Mouse (Mus musculus) liver, embryonic 13.5 days (tissue): ENCODE measurements around the gene Med12l. TPM values are rescaled to one million over a fixed set of nuclear protein-coding genes. Genes with fewer than 3 reads are reported as not detected.

ENCODE experiments used
- ATAC-seq: fragments of 200-750 bp; cut with Nextera tagmentation; 2 replicates; pipeline ENCODE4 v1.8.0; 2017; ENCODE audit warnings: low read depth, mild to moderate bottlenecking, moderate number of reproducible peaks, moderate library complexity
- DNase-seq: peaks from one replicate; pipeline ENCODE4 v3.0.0; 2022
- H3K27ac ChIP-seq: fragments of 300-500 bp; sonication (generic); 2 replicates; pipeline ENCODE4 v1.5.1; 2015; ENCODE audit warnings: moderate library complexity, mild to moderate bottlenecking, inconsistent platforms
- H3K27me3 ChIP-seq: fragments of 300-500 bp; sonication (generic); 2 replicates; pipeline ENCODE4 v1.6.1; 2015; ENCODE audit warnings: mild to moderate bottlenecking, inconsistent platforms
- H3K36me3 ChIP-seq: fragments of 300-500 bp; sonication (generic); 2 replicates; pipeline ENCODE4 v1.6.1; 2015; ENCODE audit warnings: mild to moderate bottlenecking, inconsistent platforms
- H3K4me1 ChIP-seq: fragments of 300-500 bp; sonication (generic); replicated peaks from 2 replicates; pipeline ENCODE4 v1.6.1; 2015; ENCODE audit warnings: inconsistent platforms
- H3K4me2 ChIP-seq: fragments of 300-500 bp; sonication (generic); 2 replicates; pipeline ENCODE4 v1.6.1; 2015; ENCODE audit warnings: inconsistent platforms, mild to moderate bottlenecking, moderate library complexity
- H3K4me3 ChIP-seq: fragments of 300-500 bp; sonication (generic); replicated peaks from 2 replicates; pipeline ENCODE4 v1.5.1; 2015; ENCODE audit warnings: mild to moderate bottlenecking, inconsistent platforms
- H3K9ac ChIP-seq: fragments of 300-500 bp; sonication (generic); 2 replicates; pipeline ENCODE4 v1.6.1; 2015; ENCODE audit warnings: mild to moderate bottlenecking, inconsistent platforms
- H3K9me3 ChIP-seq: fragments of 300-500 bp; sonication (generic); replicated peaks from 2 replicates; pipeline ENCODE4 v1.6.1; 2016; ENCODE audit warnings: inconsistent platforms
- WGBS: fragments of 180-500 bp; shearing (Covaris S2); methylation state at CpG from one replicate; pipeline ENCODE4 v1.1.7; 2015; ENCODE audit not compliant: insufficient replicate concordance; 5-methylcytosine and 5-hydroxymethylcytosine counted together
- polyA plus RNA-seq: library from polyadenylated mRNA; unstranded; fragments of >200 nt; fragmentation: Nextera tagmentation; extraction: Ambion mirVana; gene quantifications from 2 replicates; pipeline ENCODE4 v1.2.1, GENCODE M21; 2015

Med12l gene
- polyA plus RNA-seq, 1 experiment from 2014 or later = 0.69 TPM

GRCm38 (mm10) chr3:59260745-59261144, 255.1 kb downstream of the Med12l start:
- H3K4me3 ChIP-seq = no peak overlapping the region
- no peak for ATAC-seq
- H3K27me3 ChIP-seq = no peaks in the 10 kb centered on the region
- WGBS = 34% methylated on average over 5 of the region's 5 CpGs
- H3K9ac ChIP-seq = no peak overlapping the region
- H3K4me2 ChIP-seq = no peak overlapping the region
- H3K27ac ChIP-seq = no peak overlapping the region
- no peaks in the 10 kb centered on the region for H3K36me3 ChIP-seq
- H3K4me1 ChIP-seq = no peaks in the 10 kb centered on the region
- H3K9me3 ChIP-seq = no peaks in the 10 kb centered on the region
- DNase-seq = no peak

DNA sequence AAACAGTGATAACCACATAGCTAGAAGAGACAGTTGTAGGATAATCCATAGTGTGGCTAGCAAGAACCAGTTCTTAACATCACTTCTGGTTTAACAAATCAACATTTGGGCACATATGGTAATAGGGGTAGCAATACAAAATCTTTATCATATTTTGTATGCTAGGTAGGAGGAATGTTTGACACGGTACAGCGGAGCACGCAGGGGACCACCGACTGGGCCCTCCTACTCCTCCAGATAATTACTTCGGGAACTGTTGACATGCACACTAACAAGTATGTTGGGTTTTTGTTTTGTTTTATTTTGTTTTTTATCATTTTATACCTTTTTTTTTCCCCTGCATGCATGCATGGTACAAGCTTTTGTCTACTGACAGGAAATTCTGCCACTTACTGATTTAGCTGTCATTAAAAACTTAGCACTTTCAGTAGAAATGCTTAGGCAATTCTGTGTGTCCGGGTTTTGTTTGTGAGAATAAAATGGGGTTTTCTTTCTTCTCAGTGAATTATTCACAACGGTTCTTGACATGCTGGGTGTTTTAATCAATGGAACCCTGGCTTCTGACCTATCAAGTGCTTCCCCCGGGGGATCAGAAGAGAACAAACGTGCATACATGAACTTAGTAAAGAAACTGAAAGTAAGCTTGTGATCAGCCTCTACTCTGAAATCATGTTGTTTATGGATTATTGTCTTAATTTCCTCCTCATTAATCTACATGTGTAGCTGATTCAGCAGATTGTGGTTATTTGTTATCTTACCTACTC, 256.3 kb downstream of the Med12l start:
- H3K4me1 ChIP-seq = no peaks in the 10 kb centered on the region
- no peaks in the 10 kb centered on the region for H3K36me3 ChIP-seq
- no peak overlapping the region for H3K4me2 ChIP-seq
- H3K27ac ChIP-seq = no peak overlapping the region
- no peaks in the 10 kb centered on the region for H3K27me3 ChIP-seq
- no peak overlapping the region for H3K4me3 ChIP-seq
- ATAC-seq (no peak), DNase-seq (no peak)
- no peaks in the 10 kb centered on the region for H3K9me3 ChIP-seq
- H3K9ac ChIP-seq = no peak overlapping the region
- 75% methylated on average over 9 of the region's 9 CpGs for WGBS

DNA sequence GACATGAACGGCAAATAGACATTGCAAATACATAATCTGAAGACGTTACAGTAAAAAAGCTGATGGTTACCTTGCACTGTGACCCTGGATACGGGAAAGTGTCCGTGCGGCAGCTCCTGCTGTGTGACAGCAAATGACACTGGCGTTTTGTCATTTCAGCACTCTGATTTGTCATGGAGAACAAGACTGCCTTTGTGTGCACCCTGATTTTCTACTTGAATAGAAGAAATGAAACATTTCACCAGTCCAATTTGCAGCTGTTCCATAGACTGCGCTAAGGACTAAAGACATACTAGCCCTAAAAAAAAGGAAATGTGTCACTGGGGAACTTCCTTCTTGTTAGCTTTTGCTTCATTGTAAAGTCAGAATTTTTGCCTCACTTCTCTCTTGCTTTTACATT, 257.1 kb downstream of the Med12l start, which contains the start of gene P2ry12:
TSS of gene P2ry12 (minus strand) at position 168 of the 400 bp plus-strand sequence.
- H3K9me3 ChIP-seq = no peaks in the 10 kb centered on the region
- H3K4me2 ChIP-seq = no peak within 1 kb of the TSS
- DNase-seq (no peak), ATAC-seq (no peak)
- H3K9ac ChIP-seq = no peak within 1 kb of the TSS
- 72% methylated on average over 7 of the region's 7 CpGs for WGBS
- H3K36me3 ChIP-seq = no peaks in the 10 kb centered on the region
- no peak within 1 kb of the TSS for H3K4me3 ChIP-seq
- H3K27me3 ChIP-seq = no peaks in the 10 kb centered on the region
- H3K4me1 ChIP-seq = no peaks in the 10 kb centered on the region
- 0 out of 2 replicates have a peak within 1 kb of the TSS, but pooled peaks have one; percentile 29 for H3K27ac ChIP-seq

DNA sequence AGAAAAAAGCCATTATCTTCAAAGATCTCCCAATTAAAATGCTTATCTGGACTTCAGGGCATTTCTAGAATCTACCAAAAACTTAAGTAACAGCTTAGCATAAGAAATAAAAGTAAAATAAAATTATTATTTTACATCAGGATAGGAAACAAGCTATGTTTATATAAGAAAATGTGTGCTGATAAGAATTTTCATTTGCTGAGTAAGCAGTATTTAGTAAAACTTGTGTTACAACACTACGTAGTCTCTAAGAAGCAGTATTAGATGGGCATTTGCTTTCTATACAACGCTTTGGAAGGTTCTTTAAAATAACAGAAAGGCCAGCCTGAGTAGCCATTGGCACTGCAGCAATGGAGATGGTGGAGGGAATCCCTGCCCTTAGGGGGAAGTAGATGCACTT, 257.8 kb downstream of the Med12l start:
- Histone ChIP-seq H3K27me3 (no peaks in the 10 kb centered on the region), H3K9ac (no peak overlapping the region), H3K36me3 (no peaks in the 10 kb centered on the region), H3K4me1 (no peaks in the 10 kb centered on the region), H3K4me3 (no peak overlapping the region), H3K4me2 (no peak overlapping the region), H3K27ac (0 out of 2 replicates have a peak overlapping the region, but pooled peaks have one; percentile 29), H3K9me3 (no peaks in the 10 kb centered on the region)
- whole genome bisulfite sequencing = 81% methylated on average over 2 of the region's 2 CpGs
- DNase-seq = no peak
- ATAC-seq = no peak

DNA sequence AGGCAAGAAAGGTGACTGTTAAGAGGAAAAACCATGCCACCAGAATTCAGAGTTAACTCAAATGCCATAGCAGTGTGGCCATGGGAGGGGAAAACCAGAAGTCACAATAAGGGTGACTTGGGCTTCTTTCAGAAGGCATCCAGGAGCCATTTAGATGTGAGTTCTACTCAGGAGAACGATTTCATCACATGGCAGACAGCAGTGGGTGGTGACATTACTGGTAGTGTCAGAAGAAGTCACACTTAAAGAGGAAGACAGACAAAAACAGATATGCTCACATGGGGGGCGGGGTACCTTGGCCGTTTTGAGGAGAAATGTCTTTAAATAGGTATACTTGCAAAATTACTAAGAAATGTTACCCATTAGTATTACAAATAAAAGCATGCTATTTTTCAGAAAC, 258.4 kb downstream of the Med12l start:
- WGBS = 36% methylated on average over 3 of the region's 3 CpGs
- H3K36me3 ChIP-seq = no peaks in the 10 kb centered on the region
- H3K27ac ChIP-seq = 0 out of 2 replicates have a peak overlapping the region, but pooled peaks have one; percentile 29
- no peak overlapping the region for H3K4me3 ChIP-seq
- H3K27me3 ChIP-seq = no peaks in the 10 kb centered on the region
- H3K4me2 ChIP-seq = no peak overlapping the region
- no peak for ATAC-seq
- H3K4me1 ChIP-seq = no peaks in the 10 kb centered on the region
- no peak for DNase-seq
- H3K9me3 ChIP-seq = no peaks in the 10 kb centered on the region
- H3K9ac ChIP-seq = no peak overlapping the region

GRCm38 (mm10) chr3:59270811-59271210, 265.2 kb downstream of the Med12l start:
- 80% methylated on average over 6 of the region's 6 CpGs for WGBS
- H3K4me3 ChIP-seq = no peak overlapping the region
- no peak for ATAC-seq

GRCm38 (mm10) chr3:59277502-59278253, 272.1 kb downstream of the Med12l start:
- H3K9me3 ChIP-seq = no peaks in the 10 kb centered on the region
- H3K27ac ChIP-seq = no peak overlapping the region
- no peak overlapping the region for H3K9ac ChIP-seq
- H3K36me3 ChIP-seq = no peaks in the 10 kb centered on the region
- no peak overlapping the region for H3K4me2 ChIP-seq
- H3K4me3 ChIP-seq = no peak overlapping the region
- ATAC-seq (no peak), DNase-seq (no peak)
- H3K27me3 ChIP-seq = no peaks in the 10 kb centered on the region
- WGBS = 63% methylated on average over 3 of the region's 3 CpGs
- no peaks in the 10 kb centered on the region for H3K4me1 ChIP-seq

More at GRCm38 (mm10) chr3:59270811-59271210, 265.2 kb downstream of the Med12l start:
- Histone ChIP-seq H3K27me3 (no peaks in the 10 kb centered on the region), H3K36me3 (no peaks in the 10 kb centered on the region), H3K4me1 (no peaks in the 10 kb centered on the region), H3K27ac (no peak overlapping the region), H3K9me3 (no peaks in the 10 kb centered on the region), H3K9ac (no peak overlapping the region), H3K4me2 (no peak overlapping the region)
- DNase-seq = no peak

DNA sequence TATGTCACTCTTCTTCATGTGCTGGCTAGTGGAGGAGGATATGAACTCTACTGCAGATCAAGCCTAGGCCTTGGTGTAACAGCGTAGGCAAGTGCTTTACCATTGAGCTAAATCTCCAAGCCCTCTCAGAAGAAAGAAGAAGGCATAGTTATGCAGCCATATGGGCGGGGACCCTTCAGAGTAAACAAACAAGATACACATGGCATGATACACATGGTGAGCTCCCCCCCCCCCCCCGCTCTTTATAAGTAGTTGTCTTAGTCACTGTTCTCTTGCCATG, 272.6 kb downstream of the Med12l start:
- Histone ChIP-seq H3K9ac (no peak overlapping the region), H3K4me2 (no peak overlapping the region), H3K4me3 (no peak overlapping the region), H3K27me3 (no peaks in the 10 kb centered on the region), H3K4me1 (no peaks in the 10 kb centered on the region), H3K9me3 (no peaks in the 10 kb centered on the region), H3K27ac (no peak overlapping the region), H3K36me3 (no peaks in the 10 kb centered on the region)
- DNase-seq (no peak), ATAC-seq (no peak)
- 72% methylated on average over 3 of the region's 3 CpGs for WGBS

DNA sequence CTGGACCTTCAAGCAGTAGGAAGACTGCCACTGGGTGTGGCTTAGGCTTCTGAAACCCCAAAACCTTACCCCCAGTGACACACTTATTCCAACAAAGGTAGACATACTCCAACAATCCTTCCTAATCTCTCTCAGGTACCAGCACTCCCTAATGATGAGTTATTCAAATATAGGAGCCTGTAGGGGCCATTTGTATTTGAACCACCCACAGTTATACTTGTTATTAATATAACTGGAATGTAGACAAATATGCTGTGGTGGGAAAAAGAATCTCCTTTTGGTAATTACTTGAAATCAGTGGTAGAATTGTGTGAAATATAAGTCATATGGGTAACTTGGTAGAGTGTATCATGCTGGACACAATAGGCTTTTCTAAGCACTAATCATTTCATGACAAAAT, 273.0 kb downstream of the Med12l start:
- no peaks in the 10 kb centered on the region for H3K36me3 ChIP-seq
- DNase-seq (no peak), ATAC-seq (no peak)
- no peak overlapping the region for H3K9ac ChIP-seq
- H3K4me1 ChIP-seq = no peaks in the 10 kb centered on the region
- no peaks in the 10 kb centered on the region for H3K9me3 ChIP-seq
- H3K27me3 ChIP-seq = no peaks in the 10 kb centered on the region
- no peak overlapping the region for H3K27ac ChIP-seq
- no peak overlapping the region for H3K4me3 ChIP-seq
- H3K4me2 ChIP-seq = no peak overlapping the region

DNA sequence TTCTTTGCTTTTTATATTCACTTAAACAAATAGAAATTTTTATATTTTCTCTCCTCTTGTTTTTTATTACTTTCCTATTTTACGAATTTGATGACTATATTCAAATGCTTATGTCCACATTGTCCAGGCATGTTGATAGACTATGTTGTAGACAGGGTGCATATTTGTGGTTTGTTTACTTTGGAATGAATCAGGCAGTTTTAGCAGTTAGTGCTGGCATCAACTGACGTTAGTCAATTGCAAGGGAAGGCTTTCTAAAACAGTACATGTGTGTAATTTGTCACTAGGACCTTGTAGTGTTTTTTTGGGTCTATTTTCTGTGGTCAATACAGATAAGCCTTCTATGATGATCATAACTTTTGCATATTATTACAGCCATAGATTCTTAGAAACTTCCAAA, 284.9 kb downstream of the Med12l start:
- no peaks in the 10 kb centered on the region for H3K27me3 ChIP-seq
- H3K27ac ChIP-seq = no peak overlapping the region
- ATAC-seq (no peak), DNase-seq (no peak)
- 45% methylated on average over 2 of the region's 2 CpGs for WGBS
- H3K4me1 ChIP-seq = no peaks in the 10 kb centered on the region
- no peak overlapping the region for H3K4me2 ChIP-seq
- H3K9me3 ChIP-seq = no peaks in the 10 kb centered on the region
- no peaks in the 10 kb centered on the region for H3K36me3 ChIP-seq
- H3K4me3 ChIP-seq = no peak overlapping the region
- no peak overlapping the region for H3K9ac ChIP-seq

DNA sequence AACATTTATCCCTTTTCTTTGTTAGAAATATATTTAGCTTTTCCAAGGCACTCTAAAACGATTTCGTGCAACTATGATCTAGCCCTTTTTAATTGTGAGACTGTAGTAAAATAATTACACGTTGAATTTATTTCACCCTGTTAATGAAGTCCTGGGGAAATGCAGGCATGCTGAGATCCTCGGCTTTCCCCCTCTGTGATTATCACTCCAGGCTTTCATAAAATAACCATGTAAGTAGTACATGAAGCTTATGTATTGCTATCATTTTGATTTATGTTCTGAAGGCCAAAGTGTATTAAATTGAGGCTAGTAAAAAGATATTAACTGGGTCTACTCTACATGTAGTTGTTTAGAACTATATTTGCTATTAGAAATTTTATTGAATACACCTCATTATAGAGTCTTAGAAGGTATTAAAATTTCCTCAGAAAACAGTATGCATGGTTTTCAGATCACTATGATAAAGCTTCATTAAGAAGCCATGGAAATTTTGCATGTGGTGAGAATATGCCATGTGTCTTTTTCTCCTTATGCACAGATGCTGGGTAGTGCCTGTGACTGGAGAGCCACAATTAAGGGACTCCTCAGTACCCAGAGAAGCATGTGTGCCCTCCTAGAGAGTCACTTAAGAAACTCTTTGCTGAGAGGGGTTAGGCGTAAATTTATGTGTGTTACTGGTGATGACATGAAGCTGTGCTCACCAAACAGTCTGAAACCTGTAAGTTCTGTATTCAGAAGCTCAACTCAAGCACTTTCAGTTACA, 288.0 kb downstream of the Med12l start:
- no peak for DNase-seq
- no peaks in the 10 kb centered on the region for H3K4me1 ChIP-seq
- H3K4me3 ChIP-seq = no peak overlapping the region
- no peaks in the 10 kb centered on the region for H3K36me3 ChIP-seq
- no peak overlapping the region for H3K4me2 ChIP-seq
- H3K27me3 ChIP-seq = no peaks in the 10 kb centered on the region
- H3K9me3 ChIP-seq = no peaks in the 10 kb centered on the region
- no peak overlapping the region for H3K27ac ChIP-seq
- H3K9ac ChIP-seq = no peak overlapping the region
- no peak for ATAC-seq
- WGBS = 65% methylated on average over 5 of the region's 5 CpGs
